ENCODE assay signal across 7 mouse cellular contexts in genomic region chr17:45736311-45737077, GRCm38 (mm10). TPM values are rescaled to one million over a fixed set of nuclear protein-coding genes. Genes with fewer than 3 reads are reported as not detected.
A peak's percentile ranks its signal among the peaks of the same experiment; 100 is the strongest.
DNase-seq lines count a peak whose midpoint lies in the region; ATAC-seq lines count a peak whose summit lies in the region.

No protein-coding gene starts in this region.

- H3K4me3 ChIP-seq in limb, embryonic 12.5 days (replicated peaks), result peak overlapping the region; percentile 43
- H3K4me3 ChIP-seq in midbrain, embryonic 14.5 days (replicated peaks; ENCODE audit: low read depth, low read length), result peak overlapping the region; percentile 45

- peak overlapping the region; percentile 69 for H3K4me2 ChIP-seq in limb, embryonic 12.5 days
- peak overlapping the region; percentile 71 for H3K4me2 ChIP-seq in midbrain, embryonic 14.5 days (ENCODE audit: low read length)

- H3K36me3 ChIP-seq in limb, embryonic 12.5 days, result no peaks in the 10 kb centered on the region
- no peaks in the 10 kb centered on the region for H3K36me3 ChIP-seq in midbrain, embryonic 14.5 days (ENCODE audit: control insufficient read depth, insufficient read depth, low read length)

- peak; percentile 75 for DNase-seq in adrenal gland, adult 8-10 months
- peak; percentile 93 for DNase-seq in embryo, embryonic 10.5 days (ENCODE audit: low spot score)
- DNase-seq in heart, adult 11 months, result peak; percentile 99
- peak; percentile 73 for DNase-seq in kidney, adult 18-20 months
- DNase-seq in midbrain, embryonic 14.5 days, result peak; percentile 98
- DNase-seq in spleen, postnatal 4 days (ENCODE audit: low spot score in 2 of 2), result peak; percentile 60 to 81

- 2% methylated on average over 59 of the region's 72 CpGs for WGBS in limb, embryonic 12.5 days
- under 1% methylated on average over 48 of the region's 72 CpGs for WGBS in midbrain, embryonic 14.5 days

- peaks cover 42% of the 10 kb centered on the region for H3K4me1 ChIP-seq in limb, embryonic 12.5 days (replicated peaks)
- H3K4me1 ChIP-seq in midbrain, embryonic 14.5 days (ENCODE audit: control insufficient read depth, insufficient read depth, low read length), result peaks cover 32% of the 10 kb centered on the region

- peak; percentile 44 for ATAC-seq in limb, embryonic 12.5 days (ENCODE audit: insufficient number of reproducible peaks, insufficient read depth, low FRiP score, low TSS enrichment, low read depth)
- peak; percentile 74 for ATAC-seq in midbrain, embryonic 14.5 days (ENCODE audit: low FRiP score, low TSS enrichment)

- no peaks in the 10 kb centered on the region for H3K9me3 ChIP-seq in limb, embryonic 12.5 days
- H3K9me3 ChIP-seq in midbrain, embryonic 14.5 days (ENCODE audit: control insufficient read depth, low read length), result no peaks in the 10 kb centered on the region

- H3K27me3 ChIP-seq in limb, embryonic 12.5 days, result peaks cover 13% of the 10 kb centered on the region
- peaks cover 11% of the 10 kb centered on the region; the same call in 1 of the 2 replicates for H3K27me3 ChIP-seq in midbrain, embryonic 14.5 days (ENCODE audit: control insufficient read depth, insufficient read depth, low read length)

- peak overlapping the region; percentile 94 for H3K27ac ChIP-seq in limb, embryonic 12.5 days
- H3K27ac ChIP-seq in midbrain, embryonic 14.5 days (replicated peaks; ENCODE audit: low read depth, low read length), result peak overlapping the region; percentile 95

- peak overlapping the region; percentile 59 for H3K9ac ChIP-seq in limb, embryonic 12.5 days (replicated peaks)
- H3K9ac ChIP-seq in midbrain, embryonic 14.5 days (replicated peaks; ENCODE audit: low read length), result peak overlapping the region; percentile 70

RNA-seq across cellular contexts. Expression of gene 1600014C23Rik, which starts 2.9 kb away (rescaled TPM):
- total RNA-seq in adrenal gland, adult 8-10 months (2022), result not detected
- not detected in 2 replicates for polyA plus RNA-seq in limb, embryonic 12.5 days (2016; fragmentation: Nextera tagmentation; extraction: Ambion mirVana)
- polyA plus RNA-seq in midbrain, embryonic 14.5 days (2014; fragmentation: Nextera tagmentation; extraction: Ambion mirVana), result 0.47 TPM in 1 of 2 replicates, not detected in the other

RNA-seq across cellular contexts. Expression of gene Tmem63b, which starts 49.8 kb away (rescaled TPM):
- total RNA-seq in adrenal gland, adult 8-10 months (2022), result 10 to 100 TPM; 38.2 to 75.2 (median 53.9) TPM
- polyA plus RNA-seq in limb, embryonic 12.5 days (2016; fragmentation: Nextera tagmentation; extraction: Ambion mirVana), result 34.1 and 35.8 TPM in 2 replicates
- polyA plus RNA-seq in midbrain, embryonic 14.5 days (2014; fragmentation: Nextera tagmentation; extraction: Ambion mirVana), result 123 and 130 TPM in 2 replicates

RNA-seq across cellular contexts. Expression of gene Mrpl14, which starts 50.4 kb away (rescaled TPM):
- total RNA-seq in adrenal gland, adult 8-10 months (2022), result 100 to 1,000 TPM; 109 to 120 (median 112) TPM
- 143 and 153 TPM in 2 replicates for polyA plus RNA-seq in limb, embryonic 12.5 days (2016; fragmentation: Nextera tagmentation; extraction: Ambion mirVana)
- polyA plus RNA-seq in midbrain, embryonic 14.5 days (2014; fragmentation: Nextera tagmentation; extraction: Ambion mirVana), result 110 and 139 TPM in 2 replicates

Comparison
In these comparisons a context has a peak if more than half of its experiments do, and no peak if none do; other contexts are left out.
1. Peak in every context shown above with its lines: DNase-seq, ATAC-seq, H3K4me3 ChIP-seq and H3K27ac ChIP-seq.